Mouse (Mus musculus) 3T3-L1 (cell line): ENCODE results near the gene 1700025F22Rik.
A peak's percentile ranks its signal among the peaks of the same experiment; 100 is the strongest.
"Not testable (repeated sequence)": the region's sequence is repeated elsewhere in the genome, so short reads cannot be mapped to it uniquely, and the experiment has no call there.

Source experiments
- DNase-seq: peaks from one replicate; pipeline ENCODE4 v3.0.0-alpha.2; 2015; ENCODE audit warnings: low read depth, low spot score

1700025F22Rik gene

DNA sequence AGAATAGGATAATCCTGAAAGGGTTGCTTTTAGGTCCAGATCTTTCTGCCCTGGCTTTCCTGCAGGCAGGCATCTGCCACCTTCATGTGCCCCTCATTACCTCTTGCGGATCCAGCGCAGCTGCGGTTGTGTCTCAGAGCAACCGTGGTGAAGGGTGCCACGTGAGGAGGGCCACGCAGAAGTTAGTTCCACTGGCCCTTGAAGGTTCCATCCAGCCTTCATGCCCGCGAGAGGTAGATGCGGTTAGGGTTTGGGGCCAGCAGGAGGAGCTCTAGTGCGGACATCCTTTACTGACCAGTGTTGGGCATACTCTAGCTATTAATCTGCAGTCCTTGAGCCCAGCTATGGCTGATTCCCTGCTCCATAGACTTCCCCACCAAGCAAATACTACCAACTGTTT, at the start of gene 1700025F22Rik:
1700025F22Rik (minus strand) TSS at position 149 of the 400 bp plus-strand sequence.
- peak; percentile 10 for DNase-seq

DNA sequence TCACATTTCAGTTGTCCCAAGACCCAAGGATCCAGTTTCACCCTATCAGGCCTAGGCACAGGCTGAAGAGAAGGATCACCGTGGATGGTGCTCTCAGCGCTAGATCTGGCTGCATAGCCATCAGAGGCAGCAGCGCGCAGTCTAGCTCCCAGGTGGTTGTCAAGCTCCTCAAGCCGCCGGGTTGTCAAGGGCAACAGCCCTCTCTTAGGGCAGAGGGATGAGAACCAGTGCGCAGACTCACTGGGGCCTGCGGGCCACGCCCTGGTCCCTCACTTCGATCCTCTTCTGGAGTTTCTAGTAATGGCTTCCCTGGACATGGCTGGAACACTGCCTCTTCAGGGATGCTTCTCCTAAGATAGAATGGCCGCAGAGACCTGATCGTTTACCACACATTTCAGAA, 31.4 kb upstream of the 1700025F22Rik start, which contains the start of gene Ms4a13:
Ms4a13 (minus strand) TSS at position 192 of the 400 bp plus-strand sequence.
- no peak for DNase-seq

DNA sequence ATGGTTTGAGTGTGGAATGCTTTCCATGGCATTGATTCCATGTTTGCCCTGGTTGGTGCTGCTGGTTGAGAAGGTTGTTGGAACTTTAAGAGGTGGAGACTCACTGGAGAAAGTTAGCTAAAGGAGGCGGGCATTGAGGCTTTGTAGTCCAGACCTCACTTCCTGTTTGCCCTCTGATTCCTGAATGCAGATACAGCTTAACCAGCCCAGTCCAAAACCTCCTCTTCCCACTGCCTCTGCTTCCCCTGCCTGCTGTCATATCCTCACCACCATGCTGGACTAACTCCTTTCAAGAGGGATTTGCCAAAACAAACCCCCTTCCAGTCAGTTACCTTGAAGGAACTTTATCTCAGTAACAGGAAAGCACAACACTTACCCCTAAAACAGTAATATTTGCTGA, 27.4 kb upstream of the 1700025F22Rik start:
- peak; percentile 6 for DNase-seq

DNA sequence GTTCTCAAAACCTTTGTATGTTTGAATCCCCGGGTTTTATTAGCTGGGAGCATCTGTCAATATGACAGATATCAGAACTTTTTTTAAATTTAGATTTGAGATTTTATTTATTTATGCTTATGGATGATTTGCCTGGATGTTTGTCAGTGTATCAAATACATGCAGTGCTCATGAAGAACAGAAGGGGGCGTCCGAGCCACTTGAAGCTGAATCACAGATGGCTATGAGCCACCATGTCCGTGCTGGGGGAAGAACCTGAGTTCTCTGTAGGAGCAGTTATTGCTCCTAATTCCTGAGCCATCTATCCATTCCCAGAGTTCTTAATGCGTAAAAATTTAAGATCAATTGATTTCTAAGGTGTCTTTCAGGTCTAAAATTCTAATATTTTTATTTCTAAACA, 19.0 kb upstream of the 1700025F22Rik start:
- DNase-seq = peak; percentile 15

DNA sequence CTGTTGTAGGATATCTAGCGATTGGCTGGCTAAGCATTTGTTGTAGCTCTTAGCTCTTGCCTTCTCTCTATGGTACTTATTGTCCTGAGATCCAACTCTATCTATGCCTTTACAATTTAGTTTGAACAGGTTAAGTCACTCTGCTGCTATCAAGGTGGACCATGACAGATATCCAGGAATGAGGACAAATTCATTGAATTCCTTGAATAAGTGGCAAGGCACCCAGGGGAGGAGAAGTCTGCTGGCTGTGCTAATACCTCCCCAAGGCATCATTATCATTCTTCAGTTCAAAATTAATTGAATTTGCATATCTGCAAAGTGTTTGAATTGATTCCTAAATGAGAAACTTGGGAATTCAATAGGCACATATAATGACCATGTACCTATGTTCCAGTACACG, 12.3 kb upstream of the 1700025F22Rik start:
- no peak for DNase-seq

DNA sequence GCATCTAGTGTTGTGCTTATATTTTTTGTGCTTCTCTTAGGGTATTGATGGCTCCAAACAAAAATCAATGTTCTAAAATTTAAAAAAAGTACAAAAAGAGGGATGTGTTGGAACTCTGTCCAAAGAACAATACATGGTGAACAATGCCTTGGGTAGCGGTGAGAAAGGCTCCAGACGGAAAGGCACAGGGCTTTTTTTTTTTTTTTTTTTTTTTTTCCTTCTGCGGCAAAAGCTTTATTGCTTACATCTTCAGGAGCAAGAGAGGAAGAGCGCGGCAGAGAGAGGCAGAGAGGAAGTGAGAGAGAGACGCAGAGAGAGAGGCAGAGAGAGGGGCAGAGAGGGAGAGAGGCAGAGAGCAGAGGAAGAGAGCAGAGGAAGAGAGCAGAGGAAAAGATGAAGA, 7.2 kb downstream of the 1700025F22Rik start:
- DNase-seq = not testable (repeated sequence)

DNA sequence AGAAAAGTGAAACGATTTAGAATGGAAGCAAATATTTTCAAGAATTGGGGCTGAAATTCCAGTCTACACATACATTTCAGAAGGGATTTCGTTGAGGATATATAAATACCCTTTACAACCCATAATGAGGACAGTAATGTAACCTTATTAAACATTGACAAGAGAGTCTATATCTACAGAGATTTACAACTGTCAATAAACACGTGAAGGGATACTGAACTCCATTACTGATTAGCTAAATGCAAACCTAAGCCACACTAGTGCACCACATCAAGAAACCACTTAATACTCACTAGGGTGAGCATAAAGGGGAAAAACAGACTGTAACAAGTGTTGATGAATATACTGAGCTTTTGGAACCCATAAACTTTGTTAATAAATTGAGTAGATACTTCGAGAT, 29.8 kb downstream of the 1700025F22Rik start:
- DNase-seq = no peak

DNA sequence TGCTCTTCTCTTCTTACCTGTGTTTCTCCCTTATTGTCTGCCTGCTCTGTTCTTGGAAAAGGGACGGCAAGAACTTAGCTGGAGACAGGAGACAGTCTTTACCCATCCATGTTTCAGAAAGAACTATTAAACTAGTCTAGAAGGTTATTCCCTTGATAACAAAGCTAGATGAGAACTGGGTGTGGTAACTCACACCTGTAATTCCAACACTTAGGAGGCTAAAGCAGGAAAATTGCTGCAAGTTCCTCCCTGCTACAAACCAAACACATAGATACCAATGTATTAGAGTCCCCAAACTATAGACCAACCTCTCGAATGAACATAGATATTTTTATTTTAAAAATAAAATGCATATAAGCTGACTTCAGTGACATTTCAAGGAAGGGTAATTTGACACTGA, 30.3 kb downstream of the 1700025F22Rik start:
- no peak for DNase-seq

DNA sequence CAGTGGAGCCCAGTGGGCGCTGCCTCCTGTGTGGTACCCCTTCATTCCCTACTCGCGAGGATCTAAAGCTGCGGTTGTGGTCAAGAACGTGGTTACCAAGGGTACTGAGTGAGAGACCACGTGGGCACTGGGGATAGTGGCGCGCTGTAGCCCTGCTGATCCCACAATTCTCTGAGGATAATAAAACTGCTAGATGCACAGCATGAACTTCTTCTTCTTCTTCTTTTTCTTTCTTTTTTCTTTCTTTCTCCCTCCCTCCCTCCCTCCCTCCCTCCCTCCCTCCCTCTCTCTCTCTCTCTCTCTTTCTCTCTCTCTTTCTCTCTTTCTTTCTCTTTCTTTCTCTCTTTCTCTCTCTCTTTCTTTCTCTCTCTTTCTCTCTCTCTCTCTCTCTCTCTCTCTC, 34.3 kb downstream of the 1700025F22Rik start, which contains the start of gene 1700017D01Rik:
1700017D01Rik (minus strand) TSS at position 101 of the 400 bp plus-strand sequence.
- DNase-seq = not testable (repeated sequence)

DNA sequence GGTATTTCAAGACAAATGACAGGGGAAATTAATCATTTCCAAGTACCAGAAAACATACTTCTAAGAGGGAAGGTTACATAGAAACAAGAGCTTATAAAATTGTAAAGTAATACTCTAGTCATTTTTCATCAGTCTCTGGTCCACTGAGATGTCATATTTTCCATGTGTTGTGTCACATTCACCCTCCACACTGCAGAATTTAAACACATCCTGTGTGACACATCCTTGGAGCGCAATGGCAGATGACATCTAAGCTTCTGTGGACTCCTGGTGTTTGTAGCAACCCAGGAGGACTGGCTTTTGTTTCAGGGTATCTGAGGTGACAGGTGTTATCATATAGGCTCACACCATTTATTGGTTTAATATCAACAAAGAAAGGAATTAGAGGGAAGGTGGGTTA, 35.4 kb downstream of the 1700025F22Rik start:
- no peak for DNase-seq

DNA sequence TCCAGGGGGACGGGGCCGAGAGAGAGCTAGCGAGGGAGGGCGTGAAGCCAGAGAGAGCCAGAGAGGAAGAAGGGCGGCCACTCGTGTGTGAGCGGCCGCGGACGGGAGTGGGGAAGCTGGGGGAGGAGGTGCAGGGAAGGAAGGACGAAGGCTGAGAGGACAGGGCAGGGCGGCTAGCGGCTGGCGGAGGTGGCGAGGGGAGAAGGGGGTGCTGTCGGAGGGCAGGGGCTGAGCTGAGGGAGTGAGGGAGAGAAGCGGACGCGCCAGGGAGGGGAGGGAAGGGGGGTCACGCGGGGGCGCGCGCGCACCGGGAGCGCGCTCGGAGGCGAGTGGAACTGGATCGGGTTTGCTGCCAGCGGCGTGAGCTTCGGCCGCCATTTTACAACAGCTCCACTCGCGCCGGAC, 44.1 kb downstream of the 1700025F22Rik start:
- not testable (repeated sequence) for DNase-seq

DNA sequence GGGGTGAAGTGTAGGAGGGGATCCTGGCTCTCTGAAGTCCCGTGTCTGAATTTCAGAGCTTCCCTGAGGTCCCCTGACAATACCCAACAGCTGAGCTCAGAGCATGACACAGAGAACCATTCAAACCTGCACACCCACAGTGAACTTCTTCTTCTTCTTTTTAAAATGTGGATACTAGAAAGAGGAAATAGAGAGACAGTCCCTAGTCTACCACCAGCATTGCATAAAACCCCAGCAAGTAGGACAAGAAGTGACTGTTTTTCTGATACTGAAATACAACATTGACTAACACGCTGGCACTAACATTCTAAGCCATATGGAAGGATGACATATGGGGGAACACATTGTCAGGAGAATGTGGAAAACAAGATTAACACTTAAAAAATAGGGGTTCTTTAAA, 45.8 kb downstream of the 1700025F22Rik start:
- no peak for DNase-seq

DNA sequence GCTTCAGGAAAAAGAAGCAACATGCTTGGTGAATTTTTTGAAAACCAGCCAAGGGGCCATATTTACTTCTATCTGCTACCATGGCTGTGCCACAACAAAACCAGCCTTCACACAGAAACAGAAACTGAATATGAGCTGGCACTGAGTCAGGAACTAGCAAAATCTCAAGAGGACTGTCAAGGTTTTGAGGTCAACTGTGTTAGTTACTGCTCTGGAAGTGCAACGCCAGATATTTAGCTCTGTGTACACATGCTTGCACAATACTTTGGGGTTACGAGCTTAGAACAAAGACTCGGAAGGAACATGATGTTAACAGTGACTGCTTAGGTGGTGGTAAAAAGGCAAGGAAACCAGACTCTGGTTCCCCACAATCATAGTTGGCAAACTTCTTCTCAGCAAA, 57.4 kb downstream of the 1700025F22Rik start:
- DNase-seq = peak; percentile 22

DNA sequence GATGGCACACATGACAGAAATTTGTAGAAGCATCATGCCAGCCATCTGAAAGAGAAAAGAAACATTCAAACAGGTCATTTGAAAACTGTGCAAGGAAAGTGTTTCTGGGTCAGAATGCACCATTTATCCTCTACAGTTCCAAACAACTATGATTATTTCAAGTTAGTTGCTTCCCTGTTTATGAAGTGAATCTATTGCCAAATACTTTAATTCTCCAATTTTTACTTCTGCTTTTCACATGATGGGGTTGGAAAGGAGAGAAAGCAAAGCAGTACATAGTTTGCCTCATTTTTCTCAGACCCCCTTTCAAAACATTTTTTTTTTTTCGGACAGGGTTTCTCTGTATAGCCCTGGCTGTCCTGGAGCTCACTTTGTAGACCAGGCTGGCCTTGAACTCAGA, 63.2 kb downstream of the 1700025F22Rik start:
- no peak for DNase-seq

DNA sequence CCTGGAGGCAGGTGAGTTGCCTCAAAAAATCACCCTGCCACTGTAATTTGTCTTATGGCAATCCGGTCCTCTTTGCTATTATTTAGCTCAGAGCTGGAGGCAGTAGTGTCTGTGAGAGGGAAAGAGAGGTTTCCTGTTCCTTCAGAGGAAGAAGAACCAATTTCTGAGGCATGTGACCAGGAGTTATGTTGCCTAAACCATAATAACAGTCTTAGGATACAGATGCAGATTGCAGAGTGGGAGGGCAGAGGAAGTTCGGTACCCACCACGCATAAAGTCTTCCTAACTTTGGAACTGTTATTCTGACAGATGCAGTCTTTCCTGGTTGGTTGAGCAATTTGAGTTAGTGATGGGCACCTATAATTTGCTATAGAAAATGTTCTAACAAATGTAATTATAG, 66.7 kb downstream of the 1700025F22Rik start:
- no peak for DNase-seq

DNA sequence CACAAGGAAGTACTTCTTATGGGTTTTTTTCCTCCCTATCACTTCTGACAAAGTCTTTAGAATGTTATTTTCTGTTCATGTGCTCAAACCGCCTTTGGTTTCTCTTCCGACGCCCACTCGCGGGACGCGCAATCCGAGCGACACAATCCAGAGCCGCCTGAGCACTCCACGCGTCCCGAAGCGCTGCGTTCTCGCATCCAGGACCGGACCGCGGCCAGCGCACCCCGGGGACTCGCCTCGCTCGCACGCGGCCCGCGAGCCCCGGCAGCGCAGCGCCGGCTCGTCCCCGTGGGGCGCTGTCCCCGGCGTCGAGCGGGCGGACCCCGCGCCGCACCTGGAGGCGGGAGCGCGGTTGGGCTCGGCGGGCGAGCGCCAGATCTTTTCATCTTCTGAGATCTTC, 73.0 kb downstream of the 1700025F22Rik start:
- not testable (repeated sequence) for DNase-seq
